Mouse (Mus musculus) limb, embryonic 11.5 days (tissue): ENCODE data around the gene Pus10. TPM values are rescaled to one million over a fixed set of nuclear protein-coding genes. Genes with fewer than 3 reads are reported as not detected.

Source experiments
- ATAC-seq: fragments of 200-750 bp; cut with Nextera tagmentation; 2 replicates; pipeline ENCODE4 v1.8.0; 2017; ENCODE audit warnings: low read depth; ENCODE audit not compliant: insufficient number of reproducible peaks, low FRiP score, low TSS enrichment
- DNase-seq: peaks from one replicate; pipeline ENCODE4 v3.0.0-alpha.2; 2015; ENCODE audit warnings: low spot score
- H3K27ac ChIP-seq: fragments of 300-500 bp; sonication (generic); replicated peaks from 2 replicates; pipeline ENCODE4 v1.5.1; 2014; ENCODE audit warnings: low read depth, mild to moderate bottlenecking, low read length
- H3K27me3 ChIP-seq: fragments of 300-500 bp; sonication (generic); 2 replicates; pipeline ENCODE4 v1.6.1; 2014; ENCODE audit warnings: mild to moderate bottlenecking, low read length, mixed read lengths; ENCODE audit not compliant: control insufficient read depth, insufficient read depth
- H3K36me3 ChIP-seq: fragments of 300-500 bp; sonication (generic); 2 replicates; pipeline ENCODE4 v1.6.1; 2014; ENCODE audit warnings: mild to moderate bottlenecking, low read length, moderate library complexity, mixed read lengths; ENCODE audit not compliant: control insufficient read depth, insufficient read depth
- H3K4me1 ChIP-seq: fragments of 300-500 bp; sonication (generic); 2 replicates; pipeline ENCODE4 v1.6.1; 2014; ENCODE audit warnings: low read length, mixed read lengths; ENCODE audit not compliant: control insufficient read depth, insufficient read depth
- H3K4me2 ChIP-seq: fragments of 300-500 bp; sonication (generic); 2 replicates; pipeline ENCODE4 v1.6.1; 2014; ENCODE audit warnings: low read depth, mild to moderate bottlenecking, moderate library complexity; ENCODE audit not compliant: severe bottlenecking
- H3K4me3 ChIP-seq: fragments of 300-500 bp; sonication (generic); 2 replicates; pipeline ENCODE4 v1.5.1; 2014; ENCODE audit warnings: low read depth, low read length
- H3K9ac ChIP-seq: fragments of 300-500 bp; sonication (generic); 2 replicates; pipeline ENCODE4 v1.6.1; 2014; ENCODE audit warnings: mild to moderate bottlenecking, low read length
- H3K9me3 ChIP-seq: fragments of 300-500 bp; sonication (generic); 2 replicates; pipeline ENCODE4 v1.6.1; 2016; ENCODE audit warnings: low read length; ENCODE audit not compliant: control insufficient read depth
- WGBS: fragments of 180-500 bp; shearing (Covaris S2); extraction: QIAGEN DNeasy Blood & Tissue Kit; methylation state at CpG from one replicate; pipeline ENCODE4 v1.1.7; 2014; 5-methylcytosine and 5-hydroxymethylcytosine counted together
- polyA plus RNA-seq: library from polyadenylated mRNA; unstranded; fragments of >200 nt; fragmentation: Nextera tagmentation; extraction: Ambion mirVana; gene quantifications from 2 replicates; pipeline ENCODE4 v1.2.1, GENCODE M21; 2014

Gene Pus10
- polyA plus RNA-seq, 1 experiment from 2014 or later, result 34.0 TPM

GRCm38 (mm10) chr11:23726441-23726840 lies 61.0 kb downstream of the Pus10 start:
- WGBS, result 95% methylated on average over 2 of the region's 2 CpGs
- Histone ChIP-seq H3K4me2 (no peak overlapping the region), H3K27ac (no peak overlapping the region), H3K9me3 (no peaks in the 10 kb centered on the region), H3K4me3 (no peak overlapping the region), H3K27me3 (no peaks in the 10 kb centered on the region), H3K36me3 (peaks cover 2% of the 10 kb centered on the region; the same call in 1 of the 2 replicates), H3K9ac (no peak overlapping the region), H3K4me1 (no peaks in the 10 kb centered on the region)
- DNase-seq, result no peak
- ATAC-seq, result no peak

GRCm38 (mm10) chr11:23728186-23728585 lies 62.7 kb downstream of the Pus10 start:
- no peak overlapping the region for H3K4me2 ChIP-seq
- ATAC-seq, result no peak
- no peaks in the 10 kb centered on the region; the same call in 1 of the 2 replicates for H3K36me3 ChIP-seq
- 91% methylated on average over 2 of the region's 2 CpGs for WGBS
- H3K4me3 ChIP-seq, result no peak overlapping the region
- DNase-seq, result no peak
- no peaks in the 10 kb centered on the region for H3K27me3 ChIP-seq
- no peak overlapping the region for H3K27ac ChIP-seq
- H3K4me1 ChIP-seq, result no peaks in the 10 kb centered on the region
- H3K9ac ChIP-seq, result no peak overlapping the region
- H3K9me3 ChIP-seq, result no peaks in the 10 kb centered on the region

GRCm38 (mm10) chr11:23730120-23730519 lies 64.6 kb downstream of the Pus10 start:
- ATAC-seq, result no peak
- H3K9me3 ChIP-seq, result no peaks in the 10 kb centered on the region
- no peaks in the 10 kb centered on the region; the same call in 1 of the 2 replicates for H3K36me3 ChIP-seq
- no peak overlapping the region for H3K27ac ChIP-seq
- H3K4me2 ChIP-seq, result no peak overlapping the region
- no peak overlapping the region for H3K4me3 ChIP-seq
- H3K27me3 ChIP-seq, result no peaks in the 10 kb centered on the region
- no peak for DNase-seq
- WGBS, result 92% methylated on average over 4 of the region's 4 CpGs
- H3K4me1 ChIP-seq, result no peaks in the 10 kb centered on the region
- no peak overlapping the region for H3K9ac ChIP-seq

GRCm38 (mm10) chr11:23732840-23733239 lies 67.4 kb downstream of the Pus10 start:
- no peaks in the 10 kb centered on the region for H3K9me3 ChIP-seq
- no peaks in the 10 kb centered on the region for H3K4me1 ChIP-seq
- H3K4me2 ChIP-seq, result no peak overlapping the region
- H3K4me3 ChIP-seq, result no peak overlapping the region
- H3K27ac ChIP-seq, result no peak overlapping the region
- ATAC-seq (no peak), DNase-seq (no peak)
- WGBS, result 92% methylated on average over 1 of the region's 1 CpGs
- H3K36me3 ChIP-seq, result no peaks in the 10 kb centered on the region; the same call in 1 of the 2 replicates
- no peaks in the 10 kb centered on the region for H3K27me3 ChIP-seq
- no peak overlapping the region for H3K9ac ChIP-seq

- Histone ChIP-seq H3K4me3 (no peak overlapping the region), H3K4me2 (no peak overlapping the region), H3K27ac (no peak overlapping the region), H3K4me1 (no peaks in the 10 kb centered on the region), H3K36me3 (no peaks in the 10 kb centered on the region), H3K27me3 (no peaks in the 10 kb centered on the region), H3K9me3 (no peaks in the 10 kb centered on the region), H3K9ac (no peak overlapping the region)
- DNase-seq (no peak), ATAC-seq (no peak)
- 92% methylated on average over 6 of the region's 6 CpGs for WGBS
Observed at GRCm38 (mm10) chr11:23734749-23735286, 69.3 kb downstream of the Pus10 start.

GRCm38 (mm10) chr11:23735820-23736470 lies 70.5 kb downstream of the Pus10 start:
- no peaks in the 10 kb centered on the region for H3K4me1 ChIP-seq
- ATAC-seq (no peak), DNase-seq (no peak)
- no peaks in the 10 kb centered on the region for H3K27me3 ChIP-seq
- H3K9me3 ChIP-seq, result no peaks in the 10 kb centered on the region
- no peak overlapping the region for H3K4me3 ChIP-seq
- no peaks in the 10 kb centered on the region for H3K36me3 ChIP-seq
- H3K4me2 ChIP-seq, result no peak overlapping the region
- no peak overlapping the region for H3K9ac ChIP-seq
- H3K27ac ChIP-seq, result no peak overlapping the region

- H3K9ac ChIP-seq, result no peak overlapping the region
- 82% methylated on average over 4 of the region's 4 CpGs for WGBS
- H3K4me3 ChIP-seq, result no peak overlapping the region
- H3K27me3 ChIP-seq, result no peaks in the 10 kb centered on the region
- H3K4me2 ChIP-seq, result no peak overlapping the region
- DNase-seq (no peak), ATAC-seq (no peak)
- no peaks in the 10 kb centered on the region for H3K36me3 ChIP-seq
- no peaks in the 10 kb centered on the region for H3K4me1 ChIP-seq
- H3K9me3 ChIP-seq, result no peaks in the 10 kb centered on the region
- H3K27ac ChIP-seq, result no peak overlapping the region
Observed at GRCm38 (mm10) chr11:23740895-23741294, 75.4 kb downstream of the Pus10 start.

GRCm38 (mm10) chr11:23741386-23741785 lies 75.9 kb downstream of the Pus10 start:
- ATAC-seq (no peak), DNase-seq (no peak)
- H3K9me3 ChIP-seq, result no peaks in the 10 kb centered on the region
- no peak overlapping the region for H3K9ac ChIP-seq
- H3K27me3 ChIP-seq, result no peaks in the 10 kb centered on the region
- 92% methylated on average over 7 of the region's 7 CpGs for WGBS
- no peaks in the 10 kb centered on the region for H3K36me3 ChIP-seq
- no peaks in the 10 kb centered on the region for H3K4me1 ChIP-seq
- no peak overlapping the region for H3K27ac ChIP-seq
- H3K4me2 ChIP-seq, result no peak overlapping the region
- H3K4me3 ChIP-seq, result no peak overlapping the region

- Histone ChIP-seq H3K9ac (no peak overlapping the region), H3K27me3 (no peaks in the 10 kb centered on the region), H3K9me3 (no peaks in the 10 kb centered on the region), H3K4me3 (no peak overlapping the region), H3K36me3 (no peaks in the 10 kb centered on the region), H3K4me2 (no peak overlapping the region), H3K27ac (no peak overlapping the region), H3K4me1 (no peaks in the 10 kb centered on the region)
- ATAC-seq, result no peak
- DNase-seq, result no peak
- WGBS, result 72% methylated on average over 3 of the region's 3 CpGs
Observed at GRCm38 (mm10) chr11:23744352-23744751, 78.9 kb downstream of the Pus10 start.
